Mouse (Mus musculus) right cerebral cortex, postnatal 4 days (tissue): ENCODE results near the gene Lrrfip2.

Experiments used
- DNase-seq: peaks from one replicate; pipeline ENCODE4 v3.0.0-alpha.2; 2022

The Lrrfip2 gene

GRCm38 (mm10) chr9:111174071-111174470, 56.7 kb downstream of the Lrrfip2 start:
- DNase-seq, result no peak

GRCm38 (mm10) chr9:111178971-111179370, 61.6 kb downstream of the Lrrfip2 start:
- no peak for DNase-seq

- DNase-seq, result no peak
Measured at GRCm38 (mm10) chr9:111182176-111182575, 64.8 kb downstream of the Lrrfip2 start.

- DNase-seq, result no peak
Measured at GRCm38 (mm10) chr9:111184929-111185328, 67.5 kb downstream of the Lrrfip2 start.

GRCm38 (mm10) chr9:111186861-111187260, 69.5 kb downstream of the Lrrfip2 start:
- no peak for DNase-seq

GRCm38 (mm10) chr9:111188731-111189130, 71.3 kb downstream of the Lrrfip2 start:
- DNase-seq, result no peak

- no peak for DNase-seq
Measured at GRCm38 (mm10) chr9:111193211-111193610, 75.8 kb downstream of the Lrrfip2 start.

- no peak for DNase-seq
Measured at GRCm38 (mm10) chr9:111197116-111197515, 79.7 kb downstream of the Lrrfip2 start.

GRCm38 (mm10) chr9:111197712-111198111, 80.3 kb downstream of the Lrrfip2 start:
- no peak for DNase-seq

GRCm38 (mm10) chr9:111198332-111198731, 80.9 kb downstream of the Lrrfip2 start:
- no peak for DNase-seq

GRCm38 (mm10) chr9:111200208-111200607, 82.8 kb downstream of the Lrrfip2 start:
- DNase-seq, result no peak

- DNase-seq, result no peak
Measured at GRCm38 (mm10) chr9:111204601-111205375, 87.4 kb downstream of the Lrrfip2 start.

GRCm38 (mm10) chr9:111207683-111208082, 90.3 kb downstream of the Lrrfip2 start:
- DNase-seq, result no peak

- no peak for DNase-seq
Measured at GRCm38 (mm10) chr9:111208185-111208584, 90.8 kb downstream of the Lrrfip2 start.

- DNase-seq, result no peak
Measured at GRCm38 (mm10) chr9:111209158-111209699, 91.8 kb downstream of the Lrrfip2 start.

- no peak for DNase-seq
Measured at GRCm38 (mm10) chr9:111210412-111210811, 93.0 kb downstream of the Lrrfip2 start.

- no peak for DNase-seq
Measured at GRCm38 (mm10) chr9:111211122-111212041, 94.0 kb downstream of the Lrrfip2 start.

GRCm38 (mm10) chr9:111213501-111213900, 96.1 kb downstream of the Lrrfip2 start:
- DNase-seq, result no peak

GRCm38 (mm10) chr9:111216424-111216823, 99.0 kb downstream of the Lrrfip2 start:
- no peak for DNase-seq

- no peak for DNase-seq
Measured at GRCm38 (mm10) chr9:111220551-111221080, 103.2 kb downstream of the Lrrfip2 start.

GRCm38 (mm10) chr9:111221580-111221979, 104.2 kb downstream of the Lrrfip2 start:
- DNase-seq, result no peak

- DNase-seq, result no peak
Measured at GRCm38 (mm10) chr9:111223406-111223805, 106.0 kb downstream of the Lrrfip2 start.

- no peak for DNase-seq
Measured at GRCm38 (mm10) chr9:111228446-111228845, 111.1 kb downstream of the Lrrfip2 start.
